Mouse (Mus musculus) ES-CJ7 (cell line): ENCODE results near the gene Arhgef9.
A peak's percentile ranks its signal among the peaks of the same experiment; 100 is the strongest.

Experiments used
- DNase-seq: peaks from one replicate; pipeline ENCODE4 v3.0.0; 2011; ENCODE audit warnings: low read depth, low spot score

Gene Arhgef9

DNA sequence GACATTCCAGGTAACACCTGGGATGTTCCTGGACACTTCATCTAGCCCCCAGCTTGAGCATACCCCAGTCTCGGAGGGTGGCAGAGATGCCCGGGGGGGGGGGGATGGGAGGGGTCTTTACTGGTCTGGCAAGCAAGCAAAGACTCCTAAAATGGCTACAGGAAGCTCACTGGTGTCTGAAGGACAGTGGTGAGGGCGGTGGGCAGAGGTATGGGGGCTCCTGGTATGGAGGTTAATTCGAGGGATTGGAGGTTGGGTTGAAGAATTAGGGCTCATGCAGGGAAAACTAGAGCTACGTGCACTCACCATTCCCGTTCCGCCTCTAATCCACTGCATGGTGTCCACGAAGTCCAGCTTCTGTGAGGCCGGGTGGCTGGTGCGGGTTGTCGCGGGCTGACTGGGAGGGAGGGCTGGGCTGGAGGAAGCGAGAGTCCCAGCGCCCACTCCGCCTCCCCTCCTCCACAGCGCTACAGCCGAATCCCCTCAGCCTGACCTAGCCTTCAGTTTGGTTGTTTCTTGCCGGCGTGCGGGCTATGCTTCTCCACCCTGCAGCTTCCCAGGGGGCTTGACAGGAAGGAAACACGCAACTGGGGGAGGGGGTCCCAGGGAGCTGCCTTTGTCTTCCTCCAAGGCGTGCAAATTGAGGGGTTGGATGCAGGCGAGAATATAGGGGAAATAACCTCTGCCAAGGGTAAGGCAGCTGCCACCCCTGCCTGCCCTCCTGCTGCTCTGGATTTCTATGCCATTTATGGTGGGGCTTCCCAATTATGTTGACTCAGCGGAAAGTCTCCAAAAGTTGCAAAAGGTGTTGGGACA is at the start of gene Arhgef9:
Arhgef9 (minus strand) TSS at position 753 of the 816 bp plus-strand sequence.
- DNase-seq: peak; percentile 34

DNA sequence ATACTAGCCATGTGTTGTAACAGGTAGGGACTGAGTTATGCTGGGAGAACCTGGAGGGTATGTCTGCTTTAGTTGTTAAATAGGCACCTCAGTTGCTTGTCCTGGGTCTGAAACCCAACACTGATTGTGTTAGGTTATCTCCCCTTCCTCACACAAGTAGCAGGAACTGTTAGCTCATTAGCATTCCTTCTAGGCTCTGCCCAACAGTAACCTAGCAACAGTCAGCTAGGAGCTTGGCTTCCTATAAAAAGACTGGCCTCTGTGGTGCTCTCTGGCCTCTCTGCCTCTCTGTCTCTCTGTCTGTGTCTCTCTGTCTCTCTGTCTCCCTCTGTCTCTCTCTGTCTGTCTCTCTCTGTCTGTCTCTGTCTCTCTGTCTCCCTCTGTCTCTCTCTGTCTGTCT is 42.2 kb upstream of the Arhgef9 start:
- DNase-seq: peak; percentile 3

DNA sequence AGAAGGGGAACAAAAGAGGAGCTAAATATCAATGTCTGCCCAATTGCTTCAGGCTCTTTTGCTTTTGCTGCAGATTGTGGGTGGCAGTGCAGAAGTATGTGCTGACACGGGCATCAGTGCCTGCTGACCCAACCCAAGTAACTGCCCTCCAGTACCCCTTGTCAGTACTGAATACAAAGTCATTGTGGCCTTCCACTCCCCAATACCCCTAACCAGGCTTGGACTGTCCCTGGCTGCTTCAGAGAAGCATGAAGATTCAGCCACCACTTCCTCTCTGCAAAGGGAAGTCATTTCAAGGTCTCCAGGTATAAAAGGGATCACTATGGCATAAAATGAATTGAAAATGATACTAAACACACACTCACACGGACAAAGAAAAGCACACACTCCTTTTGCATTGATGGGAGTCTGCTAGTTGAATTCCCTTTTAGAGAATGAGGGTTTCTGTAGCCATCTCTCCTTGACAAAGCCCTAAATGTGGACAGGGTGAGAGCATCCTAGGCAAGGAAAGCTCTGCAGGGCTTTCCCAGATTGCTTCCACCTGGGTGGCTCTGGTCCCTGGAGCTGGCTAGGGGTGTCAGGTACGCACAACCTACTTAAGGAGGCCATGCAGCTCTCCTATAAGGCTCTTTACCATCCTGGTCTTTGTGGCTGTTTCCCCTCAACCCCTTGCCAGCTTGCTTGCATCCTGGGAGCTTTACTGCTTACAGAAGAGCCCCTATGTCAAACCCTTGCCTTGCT is 1.1 kb downstream of the Arhgef9 start:
- DNase-seq: no peak

DNA sequence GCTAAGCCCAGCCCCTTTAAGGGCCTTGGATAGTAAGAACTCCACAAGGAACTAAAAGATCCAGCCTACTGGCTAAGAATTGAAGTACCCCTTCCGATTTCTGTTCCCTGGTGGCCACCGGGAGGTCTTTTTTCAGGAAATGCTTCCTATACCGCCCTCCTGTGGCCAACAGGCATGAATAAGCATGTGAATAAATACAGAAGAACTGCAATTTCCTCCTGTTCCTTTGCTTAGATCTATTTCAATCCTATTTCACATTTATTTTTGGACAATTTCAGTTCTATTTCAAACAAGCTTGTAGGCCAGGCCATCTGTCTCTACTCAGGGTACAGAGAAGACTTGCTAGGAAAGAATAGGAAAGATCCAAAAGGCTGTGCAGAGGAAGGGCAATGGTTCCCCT is 20.7 kb downstream of the Arhgef9 start:
- peak; percentile 63 for DNase-seq

DNA sequence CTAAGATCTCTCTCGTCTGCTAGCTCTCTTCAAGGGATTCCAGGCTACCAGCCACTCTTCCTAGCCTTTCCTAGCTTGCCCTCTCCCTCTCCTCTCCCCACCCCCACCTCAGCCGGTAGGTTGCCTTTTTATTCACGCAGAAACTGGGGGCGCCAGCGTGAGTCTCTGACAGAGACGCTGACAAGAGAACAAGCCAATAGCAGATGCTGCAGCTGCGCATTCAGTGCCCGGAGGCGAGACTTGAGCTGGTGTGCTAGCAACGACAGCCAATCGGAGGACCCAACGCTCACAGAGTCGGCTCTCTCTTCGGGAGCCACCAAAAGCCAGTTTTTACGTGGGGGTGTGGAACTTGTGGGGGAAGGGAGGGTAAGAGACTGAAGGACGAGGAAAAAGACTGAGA is 30.3 kb downstream of the Arhgef9 start:
- peak; percentile 95 for DNase-seq

DNA sequence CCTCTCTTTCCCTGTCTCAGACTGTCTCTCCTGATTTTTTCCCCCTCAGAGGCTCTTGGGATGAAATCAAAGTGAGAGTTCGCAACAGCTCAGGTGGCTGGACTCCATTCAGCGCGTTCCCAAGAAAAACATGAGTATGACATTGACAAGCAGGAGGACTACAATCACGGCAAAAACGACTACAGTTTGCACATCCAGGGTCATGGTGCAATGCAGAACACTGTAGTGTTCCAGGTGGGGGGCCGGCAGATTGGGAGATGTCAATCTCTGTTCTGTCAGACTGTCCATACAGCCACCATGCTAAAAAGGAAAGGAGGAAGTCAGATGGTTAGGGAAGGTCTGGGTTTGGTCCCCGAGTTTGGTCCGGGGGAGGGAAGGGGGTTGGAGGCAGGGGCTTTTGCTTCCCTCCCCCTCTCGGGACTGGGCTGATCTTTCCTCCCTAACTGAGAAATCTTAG is 31.0 kb downstream of the Arhgef9 start:
- no peak for DNase-seq

DNA sequence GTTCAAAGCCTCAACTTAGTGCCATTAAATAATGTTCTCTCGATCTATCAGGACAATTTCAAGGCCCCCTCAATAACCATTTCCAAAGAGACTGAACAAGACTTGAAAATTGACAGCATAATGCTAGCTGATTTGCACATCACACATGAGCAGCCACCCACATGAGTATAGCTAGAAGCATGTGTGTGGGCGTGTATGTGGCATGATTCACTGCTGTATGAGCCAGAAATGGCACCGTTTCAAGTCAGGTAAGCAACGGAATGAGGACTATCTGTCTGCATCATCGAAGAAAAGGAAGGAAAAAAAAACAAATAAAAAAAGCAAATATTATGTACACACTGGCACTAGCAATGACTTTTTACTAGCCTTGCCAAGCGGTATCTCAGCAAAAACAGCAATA is 32.5 kb downstream of the Arhgef9 start:
- no peak for DNase-seq

DNA sequence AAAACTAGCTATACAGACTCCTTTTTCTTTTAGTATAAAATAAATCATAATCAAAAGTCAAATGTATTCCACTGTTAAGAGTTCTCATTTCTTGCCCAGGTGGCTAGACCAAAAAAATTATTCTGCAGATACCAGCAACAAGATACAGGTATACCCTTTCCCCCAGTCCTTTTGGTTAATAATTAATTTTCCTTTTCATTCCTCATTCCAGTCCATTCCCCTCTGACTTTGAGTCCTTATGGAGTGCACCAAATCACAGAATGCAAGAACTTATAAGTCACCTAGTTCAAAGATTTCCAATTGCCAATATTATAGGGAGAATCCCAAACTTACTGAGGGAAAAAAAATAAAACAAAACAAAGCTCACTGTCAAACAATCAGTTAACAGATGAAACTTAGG is 33.2 kb downstream of the Arhgef9 start:
- no peak for DNase-seq

DNA sequence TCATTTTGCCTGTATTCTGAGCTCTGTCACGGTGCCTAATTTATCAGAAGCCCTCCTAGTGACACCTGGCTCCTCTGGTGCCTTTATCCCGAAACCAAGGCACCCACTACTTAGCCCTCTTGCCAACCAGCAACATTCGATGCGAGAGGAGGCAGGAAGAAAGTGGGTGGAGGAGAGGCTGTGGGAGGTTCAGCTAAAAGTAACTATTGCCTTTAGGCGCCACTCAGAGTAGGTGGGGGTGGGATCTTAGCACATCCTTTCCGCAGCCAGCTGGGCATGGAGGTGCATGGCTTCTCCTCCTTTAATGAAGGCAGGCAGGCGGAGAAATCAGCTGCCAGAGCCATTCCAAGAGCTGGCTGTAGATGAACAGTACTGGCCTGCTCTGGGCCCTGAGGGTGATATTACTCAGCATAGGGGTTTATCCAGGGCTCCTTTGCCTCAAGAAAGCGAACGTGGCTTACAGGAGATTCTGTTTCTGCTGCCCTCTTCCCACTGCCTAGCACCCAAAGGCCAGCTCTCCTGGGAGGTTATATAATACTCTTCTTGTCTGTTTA is 39.7 kb downstream of the Arhgef9 start:
- DNase-seq: peak; percentile 4

DNA sequence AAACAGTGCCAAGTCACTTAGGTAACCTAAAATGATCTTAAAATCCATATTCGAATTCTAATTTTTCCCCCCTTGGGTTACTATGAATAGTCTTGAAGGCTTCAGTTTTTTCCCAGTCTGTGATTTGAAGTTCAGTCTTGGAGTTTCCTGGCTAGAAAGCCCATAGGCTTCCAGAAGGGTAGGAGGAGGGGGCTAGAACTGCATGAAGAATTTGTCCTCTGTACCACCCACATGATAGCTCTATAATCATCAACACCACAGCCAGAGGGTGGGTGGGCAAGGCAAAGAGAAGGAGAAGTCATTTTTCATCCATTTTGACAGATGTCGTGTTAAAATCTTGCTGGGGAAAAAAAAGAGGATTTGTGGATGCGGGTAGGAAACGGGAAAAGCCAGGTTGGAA is 58.0 kb downstream of the Arhgef9 start:
- DNase-seq: no peak

DNA sequence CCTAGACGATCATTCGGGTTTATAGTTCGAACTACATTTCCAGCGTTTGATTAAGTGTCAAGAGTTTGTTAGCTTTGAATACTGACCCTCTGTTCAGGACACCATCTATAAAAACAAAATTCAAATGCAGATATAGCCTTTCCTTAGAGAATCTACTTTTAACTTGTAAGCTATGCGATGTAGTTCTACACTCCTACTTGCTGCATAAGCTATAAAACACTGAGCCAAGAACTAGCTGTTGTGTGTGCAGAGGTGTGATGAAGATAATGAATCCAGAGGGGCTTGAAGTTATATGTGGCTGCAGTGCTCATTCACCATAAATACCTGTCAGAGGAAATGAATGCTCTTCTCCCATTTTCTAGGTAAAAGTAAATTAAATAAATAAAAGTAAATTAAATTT is 63.2 kb downstream of the Arhgef9 start:
- no peak for DNase-seq

DNA sequence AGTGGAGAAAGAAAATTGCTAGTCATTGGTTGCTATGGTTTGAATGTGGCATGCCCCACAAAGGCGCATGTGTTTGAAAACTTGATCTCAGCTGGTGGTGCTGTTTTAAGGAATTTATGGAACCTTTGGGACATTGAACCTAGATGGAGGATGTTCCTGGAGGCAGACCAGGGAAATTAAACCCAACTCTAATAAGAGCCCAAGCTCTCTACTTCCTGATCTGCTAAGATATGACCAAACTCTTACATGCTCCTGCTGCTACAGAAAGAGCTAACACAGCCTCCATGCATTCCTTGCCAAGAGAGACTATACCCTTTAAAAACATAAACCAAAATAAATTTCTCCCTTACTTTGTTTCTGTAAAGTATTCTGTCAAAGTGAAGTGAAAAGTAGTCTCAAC is 63.7 kb downstream of the Arhgef9 start:
- no peak for DNase-seq

DNA sequence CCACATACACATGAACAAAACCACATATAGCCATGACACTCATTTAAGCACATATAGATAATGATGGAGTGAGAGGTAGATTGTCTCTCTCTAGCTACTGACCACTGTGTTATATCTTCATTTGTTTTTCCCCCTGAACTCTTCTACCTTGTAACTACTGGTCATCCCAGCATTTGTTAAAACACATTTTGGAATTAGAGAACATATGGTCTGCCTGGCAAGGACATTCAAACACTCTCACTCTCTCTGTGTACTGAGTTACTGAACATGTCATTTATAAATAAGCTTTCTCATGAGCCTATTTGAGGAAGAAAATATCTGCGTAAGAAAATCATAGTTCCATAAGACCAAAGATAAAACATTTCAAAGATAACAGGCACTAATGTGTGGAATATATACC is 64.9 kb downstream of the Arhgef9 start:
- DNase-seq: no peak

DNA sequence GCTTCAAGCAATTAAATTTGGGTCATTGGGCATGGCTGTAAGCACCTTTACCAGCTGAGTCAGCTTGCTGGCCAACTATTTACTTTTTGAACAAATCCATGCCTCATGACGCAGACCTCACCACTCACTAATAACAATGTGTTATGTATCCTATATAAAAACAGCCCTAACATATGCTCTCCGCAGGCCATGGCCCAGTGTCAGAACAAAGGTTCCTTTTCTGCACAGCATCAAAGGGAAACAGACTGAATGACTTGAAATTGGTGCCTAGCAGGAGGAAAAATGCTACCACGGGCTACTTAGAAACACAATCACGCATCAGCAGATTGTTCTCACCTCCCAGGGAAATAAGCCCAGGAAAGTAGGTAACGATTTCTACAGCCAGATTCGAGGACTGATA is 73.2 kb downstream of the Arhgef9 start:
- DNase-seq: no peak

DNA sequence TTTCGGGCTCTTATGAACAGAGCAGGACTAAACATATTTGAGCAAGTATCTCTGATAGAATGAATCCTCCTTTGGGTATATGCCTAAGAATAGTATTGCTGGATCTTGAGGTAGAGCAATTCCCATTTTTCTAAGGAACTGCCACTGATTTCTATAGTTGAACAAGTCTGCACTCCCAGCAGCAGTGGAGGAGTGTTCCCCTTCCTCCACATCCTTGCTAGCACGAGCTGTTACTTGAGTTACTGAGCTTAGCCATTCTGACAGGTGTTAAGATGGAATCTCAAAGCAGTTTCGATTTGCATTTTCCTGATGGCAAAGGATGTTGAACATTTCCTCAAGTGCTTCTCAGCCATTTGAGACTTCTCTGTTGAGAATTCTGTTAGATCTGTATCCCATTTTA is 92.3 kb downstream of the Arhgef9 start:
- DNase-seq: no peak

DNA sequence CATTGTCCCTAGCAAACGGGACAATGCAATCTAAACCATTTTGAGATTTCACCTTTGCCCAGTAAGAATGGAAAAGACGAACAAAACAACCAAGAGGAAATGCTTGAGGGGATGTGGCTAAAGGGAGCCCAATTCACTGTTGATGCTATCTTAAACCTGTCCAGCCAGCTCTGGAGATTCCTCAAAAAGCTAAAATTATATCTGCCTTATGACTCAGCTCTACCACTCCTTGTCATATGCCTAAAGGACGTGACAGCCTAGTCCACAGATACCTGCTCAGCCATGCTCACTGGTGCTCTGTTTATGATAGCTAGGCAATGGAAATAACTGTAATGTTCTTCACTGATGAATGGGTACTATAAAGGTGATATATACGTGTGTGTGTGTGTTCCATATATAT is 109.0 kb downstream of the Arhgef9 start:
- DNase-seq: no peak

DNA sequence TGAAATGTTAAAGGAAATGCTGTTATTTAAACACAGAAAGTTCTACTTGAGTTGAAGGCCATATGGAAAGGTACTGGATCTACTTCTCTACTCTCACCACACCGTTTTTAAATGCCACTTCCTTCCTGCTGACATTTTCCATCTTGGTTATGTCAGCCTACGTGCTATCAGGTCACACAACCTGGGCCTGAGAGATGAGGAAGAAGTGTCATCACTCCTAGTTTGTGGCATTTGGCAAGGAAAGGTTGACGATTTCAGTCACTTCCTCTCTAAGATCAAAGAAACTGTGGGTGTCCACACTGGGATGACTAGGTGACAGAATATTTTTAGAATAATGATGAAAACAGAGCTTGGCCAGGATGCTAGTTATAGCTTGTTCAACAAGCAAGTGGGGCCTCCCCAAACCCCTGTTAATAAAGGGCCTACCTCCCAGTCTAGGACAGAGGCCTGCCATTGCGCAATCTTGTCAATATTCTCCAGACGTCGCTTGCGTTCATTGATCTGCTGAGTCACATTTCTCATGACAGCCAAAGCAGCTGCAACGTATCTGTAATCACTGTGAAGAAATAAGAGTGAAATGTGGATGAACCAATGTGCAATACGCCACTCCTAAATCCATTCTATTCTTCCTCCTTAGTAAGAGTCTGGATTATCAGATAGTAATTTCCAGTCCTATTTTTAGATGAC is 119.5 kb downstream of the Arhgef9 start:
- DNase-seq: no peak

DNA sequence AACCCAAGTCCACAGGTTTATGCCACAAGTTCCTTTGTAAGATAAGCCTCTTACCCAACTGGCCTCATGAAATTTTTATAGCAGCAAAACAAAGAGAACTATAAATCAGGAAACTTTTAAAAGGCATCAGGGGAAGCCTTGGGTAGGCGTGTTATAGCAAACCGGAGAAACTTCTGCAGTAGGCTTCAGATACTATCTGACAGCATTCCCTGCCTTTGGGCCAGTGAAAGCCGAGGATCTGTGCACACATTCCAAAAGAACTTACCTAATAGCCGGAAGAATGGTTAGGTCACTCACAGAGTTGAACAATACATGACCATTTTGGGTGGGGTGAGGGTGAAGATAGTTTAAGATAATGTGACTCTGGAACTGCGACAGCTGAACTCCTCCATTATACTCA is 168.7 kb downstream of the Arhgef9 start:
- no peak for DNase-seq

DNA sequence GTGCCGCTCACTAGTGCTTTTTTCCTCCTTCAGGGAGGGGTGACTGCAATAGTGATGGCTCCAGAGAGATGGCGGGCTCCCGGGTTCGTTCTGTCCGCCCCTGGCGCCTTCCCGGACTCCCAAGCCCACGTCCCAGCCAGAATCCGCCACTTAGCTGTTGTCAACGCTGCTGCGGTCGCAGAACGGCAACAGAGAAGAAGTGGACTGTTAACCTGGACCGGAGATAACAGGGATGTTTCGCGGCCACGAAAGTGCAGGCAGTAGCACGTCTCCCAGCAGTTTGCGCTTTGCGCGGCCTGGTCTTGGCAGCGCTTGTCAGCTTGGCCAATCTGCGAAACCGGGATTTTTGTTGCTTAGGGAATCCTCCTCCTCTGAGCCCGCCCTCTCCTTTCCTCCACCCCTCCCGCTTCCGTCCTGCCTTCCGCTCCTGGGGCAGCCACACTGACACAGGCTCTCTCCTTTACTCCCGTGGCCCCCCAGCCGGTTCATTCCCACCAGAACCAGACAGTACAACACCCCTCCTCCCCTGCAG is 170.2 kb downstream of the Arhgef9 start, which contains the start of gene Spin4:
Spin4 (minus strand) TSS at position 322 of the 532 bp plus-strand sequence.
- DNase-seq: peak; percentile 89

DNA sequence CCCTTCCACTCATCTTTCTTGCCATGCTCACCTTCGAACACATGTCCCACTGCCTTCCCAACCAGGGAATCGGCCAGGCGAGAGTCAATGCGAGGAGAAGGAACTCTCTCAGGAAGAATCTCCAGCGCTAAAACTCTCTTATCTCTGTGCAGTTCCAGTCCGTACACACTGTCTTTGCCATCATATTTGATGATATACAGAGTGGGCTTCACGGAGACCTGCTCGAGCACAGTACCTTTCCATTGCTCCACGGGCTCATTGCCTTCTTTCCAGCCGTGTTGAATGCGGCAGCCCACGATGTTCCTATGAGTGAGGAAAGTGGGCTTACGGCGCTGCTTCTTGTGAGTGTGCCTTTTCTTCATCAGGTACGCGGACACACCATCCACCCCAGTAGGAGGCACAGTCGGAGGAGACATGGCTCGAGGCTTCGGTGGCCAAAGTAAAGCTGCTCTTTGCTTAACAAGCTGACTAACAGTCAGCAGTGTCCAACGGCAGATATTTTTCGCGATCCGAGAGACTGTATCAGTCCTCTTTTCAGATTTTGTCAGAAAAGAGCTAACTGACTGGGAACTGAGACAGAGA is 170.8 kb downstream of the Arhgef9 start:
- peak; percentile 13 for DNase-seq

DNA sequence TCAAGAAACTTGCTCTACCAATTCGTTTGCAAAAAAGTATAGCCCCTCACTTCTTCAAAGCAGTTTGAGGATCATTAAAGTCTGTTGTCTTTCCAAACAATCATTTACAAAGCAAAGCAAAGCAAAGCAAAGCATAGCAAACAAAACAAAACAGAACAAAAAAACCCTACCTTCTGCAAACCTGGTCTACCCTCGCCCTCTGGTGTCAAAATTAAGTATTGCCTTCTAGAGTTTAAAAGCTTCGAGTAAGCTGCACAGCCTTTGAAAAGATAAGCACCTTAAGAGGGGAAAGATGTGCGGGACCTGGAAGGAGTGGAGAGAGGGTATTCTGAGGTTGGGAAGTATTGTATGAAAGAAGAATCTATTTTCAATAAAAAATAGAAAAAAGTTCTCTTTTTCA is 184.6 kb downstream of the Arhgef9 start:
- peak; percentile 35 for DNase-seq
